Mouse (Mus musculus): ENCODE measurements around the gene 4930544D05Rik. TPM values are rescaled to one million over a fixed set of nuclear protein-coding genes. Genes with fewer than 3 reads are reported as not detected.

4930544D05Rik gene
- polyA plus RNA-seq, 1 experiment from 2014 or later, result not detected

DNA sequence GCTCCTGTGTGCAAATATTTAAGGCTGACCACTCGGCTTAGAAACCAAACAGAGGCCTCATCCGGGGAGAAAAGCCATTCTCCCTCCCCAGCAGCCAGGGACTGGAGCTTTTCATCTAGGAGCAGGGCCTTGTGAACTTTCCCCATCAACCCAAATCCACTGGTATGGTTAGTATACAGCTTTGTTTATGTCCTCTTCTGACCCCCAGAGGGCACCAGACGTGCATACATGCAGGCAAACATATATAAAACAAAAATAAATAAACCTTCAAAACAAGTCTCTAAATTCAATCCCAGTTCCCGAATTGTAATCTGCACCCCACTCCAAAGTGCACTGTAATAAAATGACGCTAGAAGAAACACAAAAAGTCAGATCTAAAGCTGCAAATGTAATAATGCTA lies 13.9 kb downstream of the 4930544D05Rik start:
- no peaks in the 10 kb centered on the region for H3K9me3 ChIP-seq
- 57% methylated on average over 5 of the region's 5 CpGs for WGBS
- H3K36me3 ChIP-seq (replicated peaks), result no peaks in the 10 kb centered on the region
- H3K27me3 ChIP-seq (replicated peaks; ENCODE audit: low read depth, poor library complexity, severe bottlenecking), result no peaks in the 10 kb centered on the region
- H3K4me1 ChIP-seq, result no peaks in the 10 kb centered on the region
- no peak overlapping the region for H3K4me3 ChIP-seq
- H3K27ac ChIP-seq (replicated peaks), result no peak overlapping the region
- DNase-seq (ENCODE audit: low spot score), result no peak

DNA sequence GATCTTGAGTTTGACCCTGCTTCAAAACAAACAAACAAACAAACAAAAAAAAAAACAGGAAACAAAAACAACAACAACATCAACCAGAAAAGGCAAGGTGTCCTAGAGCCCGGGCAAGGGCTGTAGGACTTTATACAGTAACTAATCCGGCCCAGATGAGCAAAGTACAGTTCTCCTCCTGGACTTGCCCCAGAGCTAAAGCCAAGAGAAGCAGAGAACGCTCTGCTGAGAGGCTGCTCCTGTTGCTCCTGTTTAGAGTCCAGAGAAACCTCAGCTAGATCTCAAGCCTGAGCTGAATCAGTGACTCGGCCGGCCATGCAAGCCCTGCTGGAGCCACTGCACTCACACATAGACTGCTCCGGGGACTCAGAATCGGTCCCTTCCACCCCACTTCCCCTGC lies 14.5 kb downstream of the 4930544D05Rik start:
- Histone ChIP-seq H3K36me3 (replicated peaks) (no peaks in the 10 kb centered on the region), H3K27me3 (replicated peaks; ENCODE audit: low read depth, poor library complexity, severe bottlenecking) (no peaks in the 10 kb centered on the region), H3K27ac (replicated peaks) (no peak overlapping the region), H3K4me1 (no peaks in the 10 kb centered on the region), H3K4me3 (no peak overlapping the region), H3K9me3 (no peaks in the 10 kb centered on the region)
- DNase-seq (ENCODE audit: low spot score), result no peak
- 74% methylated on average over 7 of the region's 7 CpGs for WGBS

DNA sequence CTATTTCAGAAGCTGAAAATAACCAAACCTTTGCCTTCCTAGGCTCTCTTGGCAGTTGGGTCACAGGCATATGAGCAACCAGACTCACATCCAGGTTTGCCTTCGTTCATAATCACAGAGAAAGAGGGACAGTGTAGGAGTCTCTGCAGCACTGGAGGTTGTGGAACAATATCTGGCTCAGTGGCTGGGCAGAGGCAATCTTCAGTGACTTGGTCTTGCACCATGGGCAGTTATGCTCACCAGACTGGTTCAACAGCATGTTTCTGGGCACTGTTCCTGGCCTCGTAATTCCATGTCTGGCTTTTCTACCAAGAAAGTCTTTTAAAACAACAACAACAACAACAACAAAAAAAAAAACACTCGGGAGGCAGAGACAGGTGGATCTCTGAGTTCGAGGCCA lies 20.0 kb downstream of the 4930544D05Rik start:
- WGBS, result 83% methylated on average over 4 of the region's 4 CpGs
- H3K27ac ChIP-seq (replicated peaks), result no peak overlapping the region
- no peak overlapping the region for H3K4me3 ChIP-seq
- no peaks in the 10 kb centered on the region for H3K36me3 ChIP-seq (replicated peaks)
- H3K4me1 ChIP-seq, result no peaks in the 10 kb centered on the region
- no peaks in the 10 kb centered on the region for H3K9me3 ChIP-seq
- no peaks in the 10 kb centered on the region for H3K27me3 ChIP-seq (replicated peaks; ENCODE audit: low read depth, poor library complexity, severe bottlenecking)
- DNase-seq (ENCODE audit: low spot score), result no peak

DNA sequence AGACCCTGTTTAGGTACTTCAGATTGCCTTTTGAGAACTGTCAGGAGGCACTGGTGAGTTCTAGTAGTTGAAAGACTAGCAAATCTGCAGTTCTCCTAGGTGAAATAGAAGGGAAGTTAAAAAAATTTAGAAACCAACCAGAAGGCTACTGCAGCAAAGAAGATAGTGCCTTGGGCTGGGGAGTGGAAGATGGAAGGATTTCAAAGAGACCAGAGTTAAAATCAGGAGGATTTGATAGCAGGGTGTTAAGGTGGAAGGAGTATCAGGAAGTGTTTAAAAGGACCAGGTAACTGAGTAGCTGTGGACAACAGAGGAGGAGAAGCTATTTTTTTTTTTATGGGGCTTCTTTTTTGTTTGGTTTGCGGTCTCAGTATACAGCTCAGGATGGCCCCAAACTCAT lies 22.1 kb downstream of the 4930544D05Rik start:
- Histone ChIP-seq H3K4me1 (no peaks in the 10 kb centered on the region), H3K9me3 (no peaks in the 10 kb centered on the region), H3K27ac (replicated peaks) (no peak overlapping the region), H3K36me3 (replicated peaks) (peaks cover 4% of the 10 kb centered on the region), H3K27me3 (replicated peaks; ENCODE audit: low read depth, poor library complexity, severe bottlenecking) (no peaks in the 10 kb centered on the region), H3K4me3 (no peak overlapping the region)
- no peak for DNase-seq (ENCODE audit: low spot score)
- 94% methylated on average over 1 of the region's 1 CpGs for WGBS

DNA sequence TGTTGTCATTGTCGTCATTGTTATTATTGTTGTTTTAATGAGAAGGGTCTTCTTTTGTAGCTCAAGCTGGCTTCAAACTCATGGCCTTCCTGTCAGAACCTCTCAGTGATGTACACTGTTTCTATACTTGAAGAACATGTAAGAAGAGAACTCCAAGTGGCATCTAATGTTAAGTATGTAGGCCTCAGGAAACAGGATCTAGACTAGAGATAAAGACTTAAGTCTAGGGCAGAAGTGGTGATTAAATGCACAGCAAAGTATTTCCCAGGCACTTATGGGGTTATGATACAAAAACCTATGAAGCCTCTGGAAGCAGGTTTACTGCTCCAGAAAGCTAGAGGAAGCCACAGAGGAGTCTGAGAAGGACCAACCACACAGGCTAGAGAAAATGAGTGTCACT lies 22.6 kb downstream of the 4930544D05Rik start:
- WGBS, result 94% methylated on average over 1 of the region's 1 CpGs
- Histone ChIP-seq H3K36me3 (replicated peaks) (peaks cover 9% of the 10 kb centered on the region), H3K27me3 (replicated peaks; ENCODE audit: low read depth, poor library complexity, severe bottlenecking) (no peaks in the 10 kb centered on the region), H3K4me3 (no peak overlapping the region), H3K27ac (replicated peaks) (no peak overlapping the region), H3K9me3 (no peaks in the 10 kb centered on the region), H3K4me1 (no peaks in the 10 kb centered on the region)
- no peak for DNase-seq (ENCODE audit: low spot score)

DNA sequence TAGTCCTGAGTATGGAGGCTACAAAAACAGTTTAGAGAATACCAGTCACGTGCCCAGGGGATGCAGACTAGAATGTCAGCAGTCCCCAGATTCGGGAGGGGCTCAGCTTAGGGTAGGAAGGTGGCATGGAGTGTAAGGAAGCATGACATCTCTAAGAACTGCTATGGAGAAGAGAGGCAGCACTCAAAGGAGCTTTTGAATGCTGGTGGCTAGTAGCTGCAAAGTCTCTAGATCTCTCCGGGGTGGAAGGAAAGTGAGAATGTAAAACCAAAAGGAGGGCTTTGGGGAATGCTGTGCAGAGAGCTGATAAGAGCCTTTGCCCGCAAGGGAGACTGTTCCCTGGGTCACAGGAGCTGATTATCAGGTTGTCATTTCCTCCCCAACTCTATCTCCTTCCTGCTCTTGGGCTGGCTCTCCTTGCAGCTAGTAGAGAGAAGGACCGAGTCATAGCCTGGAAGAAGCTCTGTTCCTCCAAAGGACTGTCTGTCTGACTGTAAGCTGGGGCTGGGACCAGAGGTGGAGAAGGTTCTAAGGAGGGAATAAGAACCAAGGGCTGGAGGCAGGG lies 23.1 kb downstream of the 4930544D05Rik start, which contains the start of gene Gp1ba:
Gene Gp1ba, plus strand, starts transcription at position 409 of the 565 bp plus-strand sequence.
- WGBS, result 57% methylated on average over 5 of the region's 5 CpGs
- no peaks in the 10 kb centered on the region for H3K9me3 ChIP-seq
- peaks cover 14% of the 10 kb centered on the region for H3K36me3 ChIP-seq (replicated peaks)
- H3K27ac ChIP-seq (replicated peaks), result no peak within 1 kb of the TSS
- no peaks in the 10 kb centered on the region for H3K4me1 ChIP-seq
- H3K4me3 ChIP-seq, result no peak within 1 kb of the TSS
- DNase-seq (ENCODE audit: low spot score), result no peak
- H3K27me3 ChIP-seq (replicated peaks; ENCODE audit: low read depth, poor library complexity, severe bottlenecking), result no peaks in the 10 kb centered on the region

DNA sequence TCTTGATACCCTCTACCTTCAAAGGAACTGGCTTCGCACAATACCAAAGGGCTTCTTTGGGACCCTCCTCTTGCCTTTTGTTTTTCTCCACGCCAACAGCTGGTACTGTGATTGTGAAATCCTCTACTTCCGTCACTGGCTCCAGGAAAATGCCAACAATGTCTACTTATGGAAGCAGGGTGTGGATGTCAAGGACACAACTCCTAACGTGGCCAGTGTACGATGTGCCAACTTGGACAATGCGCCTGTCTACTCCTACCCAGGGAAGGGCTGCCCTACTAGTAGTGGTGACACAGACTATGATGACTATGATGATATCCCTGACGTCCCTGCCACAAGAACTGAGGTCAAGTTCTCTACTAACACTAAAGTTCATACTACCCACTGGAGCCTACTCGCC lies 24.3 kb downstream of the 4930544D05Rik start:
- H3K27me3 ChIP-seq (replicated peaks; ENCODE audit: low read depth, poor library complexity, severe bottlenecking), result no peaks in the 10 kb centered on the region
- peaks cover 25% of the 10 kb centered on the region for H3K36me3 ChIP-seq (replicated peaks)
- no peaks in the 10 kb centered on the region for H3K4me1 ChIP-seq
- no peak overlapping the region for H3K4me3 ChIP-seq
- 85% methylated on average over 8 of the region's 8 CpGs for WGBS
- DNase-seq (ENCODE audit: low spot score), result no peak
- H3K9me3 ChIP-seq, result no peaks in the 10 kb centered on the region
- no peak overlapping the region for H3K27ac ChIP-seq (replicated peaks)

DNA sequence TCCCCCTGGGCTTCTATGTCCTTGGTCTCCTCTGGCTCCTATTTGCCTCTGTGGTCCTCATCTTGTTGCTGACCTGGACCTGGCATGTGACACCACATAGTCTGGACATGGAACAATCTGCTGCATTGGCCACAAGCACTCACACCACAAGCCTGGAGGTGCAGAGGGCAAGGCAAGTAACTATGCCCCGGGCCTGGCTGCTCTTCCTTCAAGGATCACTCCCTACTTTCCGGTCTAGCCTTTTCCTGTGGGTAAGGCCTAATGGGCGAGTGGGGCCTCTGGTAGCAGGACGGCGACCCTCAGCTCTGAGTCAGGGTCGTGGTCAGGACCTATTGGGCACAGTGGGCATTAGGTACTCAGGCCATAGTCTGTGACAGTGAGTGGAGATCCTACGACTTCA lies 25.6 kb downstream of the 4930544D05Rik start:
- no peaks in the 10 kb centered on the region for H3K9me3 ChIP-seq
- no peak for DNase-seq (ENCODE audit: low spot score)
- no peaks in the 10 kb centered on the region for H3K27me3 ChIP-seq (replicated peaks; ENCODE audit: low read depth, poor library complexity, severe bottlenecking)
- H3K36me3 ChIP-seq (replicated peaks), result peaks cover 35% of the 10 kb centered on the region
- H3K4me1 ChIP-seq, result peaks cover 13% of the 10 kb centered on the region
- no peak overlapping the region for H3K4me3 ChIP-seq
- no peak overlapping the region for H3K27ac ChIP-seq (replicated peaks)
- 86% methylated on average over 7 of the region's 7 CpGs for WGBS

DNA sequence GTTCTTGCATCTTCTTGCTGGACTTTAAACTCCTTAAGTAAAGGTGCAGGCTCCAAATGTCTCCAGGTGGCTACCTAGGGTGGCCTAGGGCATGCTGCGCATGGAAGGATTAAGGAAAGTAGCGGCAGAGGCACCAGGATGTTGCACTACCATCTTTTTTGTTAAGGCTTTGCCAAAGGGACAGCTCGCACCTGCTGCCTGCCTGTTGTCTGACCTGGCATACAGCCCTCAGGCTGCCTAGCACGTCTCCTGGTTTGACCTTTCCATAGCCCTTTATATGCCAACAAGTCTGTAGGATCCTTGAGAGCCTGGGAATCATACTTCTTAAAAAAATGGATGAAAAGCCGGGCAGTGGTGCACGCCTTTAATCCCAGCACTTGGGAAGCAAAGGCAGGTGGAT lies 27.4 kb downstream of the 4930544D05Rik start:
- no peak for DNase-seq (ENCODE audit: low spot score)
- H3K9me3 ChIP-seq, result no peaks in the 10 kb centered on the region
- H3K4me1 ChIP-seq, result peaks cover 22% of the 10 kb centered on the region
- 0 out of 2 replicates have a peak overlapping the region, but pooled peaks have one; percentile 4 for H3K4me3 ChIP-seq
- 91% methylated on average over 6 of the region's 6 CpGs for WGBS
- H3K27ac ChIP-seq (replicated peaks), result no peak overlapping the region
- no peaks in the 10 kb centered on the region for H3K27me3 ChIP-seq (replicated peaks; ENCODE audit: low read depth, poor library complexity, severe bottlenecking)
- peaks cover 35% of the 10 kb centered on the region for H3K36me3 ChIP-seq (replicated peaks)

DNA sequence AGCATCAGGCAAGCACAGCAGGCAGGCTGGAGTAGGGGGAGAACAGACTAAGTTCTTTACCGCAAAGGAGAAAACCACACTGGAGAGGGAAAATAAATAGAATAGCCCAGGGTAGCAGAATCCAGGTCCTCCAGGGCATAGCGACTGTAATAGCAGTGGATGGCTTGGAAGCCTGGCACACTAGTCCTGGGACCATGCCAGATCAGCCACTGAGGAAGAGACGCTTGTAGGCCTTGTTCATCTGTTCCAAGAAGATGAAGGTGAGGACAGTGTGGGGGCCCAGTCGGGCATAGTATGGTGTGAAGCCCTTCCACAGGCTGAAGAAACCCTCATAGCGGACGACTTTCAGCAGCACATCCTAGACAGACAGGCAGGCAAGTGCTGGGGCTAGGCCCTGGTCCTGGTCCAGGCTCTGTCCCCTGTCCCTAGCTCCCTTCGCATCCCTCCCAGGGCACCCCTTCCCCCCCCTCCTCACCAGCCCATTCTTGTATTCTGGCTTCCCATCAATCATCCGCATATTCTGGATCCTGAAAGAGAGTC lies 29.0 kb downstream of the 4930544D05Rik start:
- Histone ChIP-seq H3K4me1 (peaks cover 38% of the 10 kb centered on the region), H3K9me3 (no peaks in the 10 kb centered on the region), H3K36me3 (replicated peaks) (peaks cover 49% of the 10 kb centered on the region), H3K27ac (replicated peaks) (no peak overlapping the region), H3K4me3 (peak overlapping the region; percentile 11; the same call in 1 of the 2 replicates), H3K27me3 (replicated peaks; ENCODE audit: low read depth, poor library complexity, severe bottlenecking) (no peaks in the 10 kb centered on the region)
- DNase-seq (ENCODE audit: low spot score), result no peak
- 93% methylated on average over 8 of the region's 8 CpGs for WGBS

DNA sequence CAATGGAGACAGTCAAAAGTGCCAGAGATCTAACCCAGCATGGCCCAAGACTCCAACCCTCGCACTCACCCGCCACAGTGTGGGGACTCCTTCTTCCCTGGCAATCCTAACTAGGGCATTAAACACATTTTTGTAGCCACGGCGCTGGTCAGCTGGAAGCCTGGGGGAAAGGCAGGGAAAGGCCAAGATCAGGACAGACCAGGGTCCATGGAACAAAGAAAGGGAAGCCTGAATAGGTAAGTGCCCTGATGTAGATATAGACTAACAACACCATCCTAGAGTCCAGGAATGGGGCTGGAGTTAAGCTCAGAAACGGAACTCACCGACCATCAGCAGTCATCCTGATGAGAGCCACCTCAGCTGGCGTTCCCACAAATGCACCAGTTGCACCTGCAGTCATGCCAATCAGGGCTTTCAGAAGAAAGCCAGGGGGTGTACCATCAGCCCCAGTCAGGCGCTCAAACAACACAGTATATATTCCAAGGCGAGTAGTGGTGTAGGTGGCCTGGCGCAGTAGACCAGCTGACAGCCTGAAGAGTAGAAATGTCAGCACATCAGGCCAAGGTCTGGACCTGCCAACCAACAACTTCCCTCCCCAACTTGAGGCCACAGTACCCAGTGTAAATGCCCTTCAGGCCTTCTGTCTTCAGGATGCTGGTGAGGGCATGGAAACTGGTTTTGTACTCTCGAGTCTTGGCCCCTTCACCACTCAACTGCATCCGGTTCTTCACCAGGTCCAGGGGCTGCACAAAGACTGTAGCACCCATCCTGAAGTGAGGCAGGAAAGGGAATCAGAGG lies 30.0 kb downstream of the 4930544D05Rik start:
- no peak for DNase-seq (ENCODE audit: low spot score)
- no peaks in the 10 kb centered on the region for H3K27me3 ChIP-seq (replicated peaks; ENCODE audit: low read depth, poor library complexity, severe bottlenecking)
- WGBS, result 89% methylated on average over 12 of the region's 12 CpGs
- peak overlapping the region; percentile 84 for H3K4me3 ChIP-seq
- H3K4me1 ChIP-seq, result peaks cover 46% of the 10 kb centered on the region
- peak overlapping the region; percentile 93 for H3K27ac ChIP-seq (replicated peaks)
- H3K9me3 ChIP-seq, result no peaks in the 10 kb centered on the region
- peaks cover 59% of the 10 kb centered on the region for H3K36me3 ChIP-seq (replicated peaks)

DNA sequence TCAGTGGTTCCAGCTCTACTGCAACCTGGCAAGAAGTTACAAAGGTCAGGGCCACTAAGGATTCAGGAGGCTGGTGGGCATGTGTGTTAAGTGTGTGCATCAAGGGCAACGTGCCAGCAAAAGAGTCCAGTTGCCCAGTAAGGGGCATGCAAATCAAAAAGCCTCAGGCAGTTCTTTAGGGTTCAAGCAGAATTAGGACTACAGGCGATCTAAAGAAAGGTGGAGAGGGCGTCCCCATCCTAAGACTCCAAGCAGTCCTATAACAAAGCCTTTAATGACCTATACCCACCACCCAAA lies 30.6 kb downstream of the 4930544D05Rik start:
- Histone ChIP-seq H3K4me3 (peak overlapping the region; percentile 84), H3K4me1 (peaks cover 51% of the 10 kb centered on the region), H3K27me3 (replicated peaks; ENCODE audit: low read depth, poor library complexity, severe bottlenecking) (no peaks in the 10 kb centered on the region), H3K27ac (replicated peaks) (peak overlapping the region; percentile 93), H3K36me3 (replicated peaks) (peaks cover 65% of the 10 kb centered on the region), H3K9me3 (no peaks in the 10 kb centered on the region)
- DNase-seq (ENCODE audit: low spot score), result no peak
- WGBS, result 29% methylated on average over 3 of the region's 3 CpGs
